Mouse (Mus musculus): Measurements from ENCODE around the gene Oasl2. TPM values are rescaled to one million over a fixed set of nuclear protein-coding genes. Genes with fewer than 3 reads are reported as not detected.
A peak's percentile ranks its signal among the peaks of the same experiment; 100 is the strongest.
"Not testable (repeated sequence)": the region's sequence is repeated elsewhere in the genome, so short reads cannot be mapped to it uniquely, and the experiment has no call there.

Oasl2 gene
- 4.5 and 4.8 TPM in 2 replicates for polyA plus RNA-seq (2015; fragmentation: Nextera tagmentation; extraction: Ambion mirVana)

GRCm38 (mm10) chr5:114896688-114897373 is at the start of gene Oasl2:
TSS of gene Oasl2 (plus strand) at chr5:114896936.
- 63% methylated on average over 13 of the region's 13 CpGs for WGBS
- Histone ChIP-seq H3K27me3 (ENCODE audit: insufficient read depth, low read length) (no peaks in the 10 kb centered on the region), H3K4me2 (replicated peaks; ENCODE audit: low read depth, low read length) (peak within 1 kb of the TSS; percentile 48), H3K9ac (replicated peaks; ENCODE audit: low read length) (peak within 1 kb of the TSS; percentile 52), H3K36me3 (ENCODE audit: insufficient read depth, low read length) (no peaks in the 10 kb centered on the region), H3K27ac (ENCODE audit: low read length) (peak within 1 kb of the TSS; percentile 3; the same call in 1 of the 2 replicates), H3K4me1 (ENCODE audit: insufficient read depth, low read length) (peaks cover 11% of the 10 kb centered on the region), H3K4me3 (ENCODE audit: low read length) (peak within 1 kb of the TSS; percentile 29), H3K9me3 (ENCODE audit: low read length) (no peaks in the 10 kb centered on the region)
- ATAC-seq (ENCODE audit: low FRiP score, low TSS enrichment): no peak

GRCm38 (mm10) chr5:114851565-114852236 is 45.0 kb upstream of the Oasl2 start:
- 75% methylated on average over 20 of the region's 20 CpGs for WGBS
- Histone ChIP-seq H3K27me3 (ENCODE audit: insufficient read depth, low read length) (no peaks in the 10 kb centered on the region), H3K4me1 (ENCODE audit: insufficient read depth, low read length) (no peaks in the 10 kb centered on the region), H3K4me3 (ENCODE audit: low read length) (no peak overlapping the region), H3K9me3 (ENCODE audit: low read length) (no peaks in the 10 kb centered on the region), H3K4me2 (replicated peaks; ENCODE audit: low read depth, low read length) (no peak overlapping the region), H3K9ac (replicated peaks; ENCODE audit: low read length) (no peak overlapping the region), H3K27ac (ENCODE audit: low read length) (no peak overlapping the region), H3K36me3 (ENCODE audit: insufficient read depth, low read length) (no peaks in the 10 kb centered on the region)
- ATAC-seq (ENCODE audit: low FRiP score, low TSS enrichment): no peak

GRCm38 (mm10) chr5:114853364-114853763 is 43.4 kb upstream of the Oasl2 start, which contains the start of gene 4930519G04Rik:
TSS of gene 4930519G04Rik (plus strand) at chr5:114853664.
- H3K9me3 ChIP-seq (ENCODE audit: low read length); H3K4me3 ChIP-seq (ENCODE audit: low read length); H3K9ac ChIP-seq (replicated peaks; ENCODE audit: low read length); H3K27ac ChIP-seq (ENCODE audit: low read length); H3K4me2 ChIP-seq (replicated peaks; ENCODE audit: low read depth, low read length); H3K27me3 ChIP-seq (ENCODE audit: insufficient read depth, low read length); H3K36me3 ChIP-seq (ENCODE audit: insufficient read depth, low read length); H3K4me1 ChIP-seq (ENCODE audit: insufficient read depth, low read length): not testable (repeated sequence)
- ATAC-seq (ENCODE audit: low FRiP score, low TSS enrichment): peak; percentile 35; the same call in 1 of the 2 replicates
- WGBS: 65% methylated on average over 3 of the region's 5 CpGs

- Histone ChIP-seq H3K27ac (ENCODE audit: low read length) (no peak within 1 kb of the TSS), H3K27me3 (ENCODE audit: insufficient read depth, low read length) (peaks cover 4% of the 10 kb centered on the region; the same call in 1 of the 2 replicates), H3K9me3 (ENCODE audit: low read length) (no peaks in the 10 kb centered on the region), H3K4me1 (ENCODE audit: insufficient read depth, low read length) (peaks cover 6% of the 10 kb centered on the region; the same call in 1 of the 2 replicates), H3K9ac (replicated peaks; ENCODE audit: low read length) (peak within 1 kb of the TSS; percentile 55), H3K36me3 (ENCODE audit: insufficient read depth, low read length) (no peaks in the 10 kb centered on the region), H3K4me2 (replicated peaks; ENCODE audit: low read depth, low read length) (peak within 1 kb of the TSS; percentile 61), H3K4me3 (ENCODE audit: low read length) (peak within 1 kb of the TSS; percentile 37)
- WGBS: 83% methylated on average over 12 of the region's 12 CpGs
- no peak for ATAC-seq (ENCODE audit: low FRiP score, low TSS enrichment)
These were observed 38.2 kb upstream of the Oasl2 start, which contains the start of gene Gm9936 for GRCm38 (mm10) chr5:114858582-114858981. TSS of gene Gm9936 (minus strand) at chr5:114858682.

- peaks cover 6% of the 10 kb centered on the region; the same call in 1 of the 2 replicates for H3K4me1 ChIP-seq (ENCODE audit: insufficient read depth, low read length)
- H3K9me3 ChIP-seq (ENCODE audit: low read length): no peaks in the 10 kb centered on the region
- H3K36me3 ChIP-seq (ENCODE audit: insufficient read depth, low read length): no peaks in the 10 kb centered on the region
- 3% methylated on average over 18 of the region's 18 CpGs for WGBS
- H3K9ac ChIP-seq (replicated peaks; ENCODE audit: low read length): peak overlapping the region; percentile 55
- peaks cover 4% of the 10 kb centered on the region; the same call in 1 of the 2 replicates for H3K27me3 ChIP-seq (ENCODE audit: insufficient read depth, low read length)
- no peak for ATAC-seq (ENCODE audit: low FRiP score, low TSS enrichment)
- H3K27ac ChIP-seq (ENCODE audit: low read length): no peak overlapping the region
- H3K4me3 ChIP-seq (ENCODE audit: low read length): peak overlapping the region; percentile 37
- peak overlapping the region; percentile 61 for H3K4me2 ChIP-seq (replicated peaks; ENCODE audit: low read depth, low read length)
These were observed 37.5 kb upstream of the Oasl2 start for GRCm38 (mm10) chr5:114859253-114859652.

- peaks cover 4% of the 10 kb centered on the region; the same call in 1 of the 2 replicates for H3K27me3 ChIP-seq (ENCODE audit: insufficient read depth, low read length)
- no peak overlapping the region for H3K27ac ChIP-seq (ENCODE audit: low read length)
- no peaks in the 10 kb centered on the region for H3K9me3 ChIP-seq (ENCODE audit: low read length)
- 57% methylated on average over 6 of the region's 6 CpGs for WGBS
- H3K4me2 ChIP-seq (replicated peaks; ENCODE audit: low read depth, low read length): no peak overlapping the region
- ATAC-seq (ENCODE audit: low FRiP score, low TSS enrichment): 0 out of 2 replicates have a peak, but pooled peaks have one; percentile 25
- H3K4me3 ChIP-seq (ENCODE audit: low read length): no peak overlapping the region
- H3K4me1 ChIP-seq (ENCODE audit: insufficient read depth, low read length): peaks cover 6% of the 10 kb centered on the region; the same call in 1 of the 2 replicates
- H3K9ac ChIP-seq (replicated peaks; ENCODE audit: low read length): no peak overlapping the region
- no peaks in the 10 kb centered on the region for H3K36me3 ChIP-seq (ENCODE audit: insufficient read depth, low read length)
These were observed 35.0 kb upstream of the Oasl2 start for GRCm38 (mm10) chr5:114861730-114862129.

- Histone ChIP-seq H3K9me3 (ENCODE audit: low read length) (peaks cover 11% of the 10 kb centered on the region), H3K36me3 (ENCODE audit: insufficient read depth, low read length) (no peaks in the 10 kb centered on the region), H3K4me1 (ENCODE audit: insufficient read depth, low read length) (0 out of 2 replicates have a peak, but pooled peaks cover 3% of the 10 kb centered on the region), H3K9ac (replicated peaks; ENCODE audit: low read length) (no peak overlapping the region), H3K4me2 (replicated peaks; ENCODE audit: low read depth, low read length) (no peak overlapping the region), H3K27ac (ENCODE audit: low read length) (no peak overlapping the region), H3K27me3 (ENCODE audit: insufficient read depth, low read length) (no peaks in the 10 kb centered on the region), H3K4me3 (ENCODE audit: low read length) (no peak overlapping the region)
- no peak for ATAC-seq (ENCODE audit: low FRiP score, low TSS enrichment)
- 74% methylated on average over 7 of the region's 7 CpGs for WGBS
These were observed 31.9 kb upstream of the Oasl2 start for GRCm38 (mm10) chr5:114864813-114865212.

GRCm38 (mm10) chr5:114865279-114865678 is 31.5 kb upstream of the Oasl2 start:
- H3K4me2 ChIP-seq (replicated peaks; ENCODE audit: low read depth, low read length): no peak overlapping the region
- no peaks in the 10 kb centered on the region for H3K27me3 ChIP-seq (ENCODE audit: insufficient read depth, low read length)
- H3K4me1 ChIP-seq (ENCODE audit: insufficient read depth, low read length): 0 out of 2 replicates have a peak, but pooled peaks cover 3% of the 10 kb centered on the region
- H3K4me3 ChIP-seq (ENCODE audit: low read length): no peak overlapping the region
- no peaks in the 10 kb centered on the region for H3K36me3 ChIP-seq (ENCODE audit: insufficient read depth, low read length)
- no peak overlapping the region for H3K27ac ChIP-seq (ENCODE audit: low read length)
- peaks cover 11% of the 10 kb centered on the region for H3K9me3 ChIP-seq (ENCODE audit: low read length)
- H3K9ac ChIP-seq (replicated peaks; ENCODE audit: low read length): no peak overlapping the region
- WGBS: 92% methylated on average over 12 of the region's 12 CpGs
- ATAC-seq (ENCODE audit: low FRiP score, low TSS enrichment): no peak

- Histone ChIP-seq H3K9me3 (ENCODE audit: low read length) (no peaks in the 10 kb centered on the region), H3K4me3 (ENCODE audit: low read length) (no peak overlapping the region), H3K4me1 (ENCODE audit: insufficient read depth, low read length) (peaks cover 9% of the 10 kb centered on the region; the same call in 1 of the 2 replicates), H3K27ac (ENCODE audit: low read length) (no peak overlapping the region), H3K36me3 (ENCODE audit: insufficient read depth, low read length) (no peaks in the 10 kb centered on the region), H3K27me3 (ENCODE audit: insufficient read depth, low read length) (no peaks in the 10 kb centered on the region), H3K9ac (replicated peaks; ENCODE audit: low read length) (no peak overlapping the region), H3K4me2 (replicated peaks; ENCODE audit: low read depth, low read length) (0 out of 2 replicates have a peak overlapping the region, but pooled peaks have one; percentile 20)
- 35% methylated on average over 6 of the region's 6 CpGs for WGBS
- peak; percentile 23; the same call in 1 of the 2 replicates for ATAC-seq (ENCODE audit: low FRiP score, low TSS enrichment)
These were observed 20.9 kb upstream of the Oasl2 start for GRCm38 (mm10) chr5:114875858-114876257.

Measured in kidney, embryonic 16.5 days (tissue).